Mouse (Mus musculus) left cerebral cortex, postnatal 36 days (tissue): ENCODE results near the gene Mul1. TPM values are rescaled to one million over a fixed set of nuclear protein-coding genes. Genes with fewer than 3 reads are reported as not detected.

Experiments used
- DNase-seq, 2 experiments: peaks; one replicate each; pipeline ENCODE4 v3.0.0; 2021 to 2022; ENCODE audit warnings: low spot score in 2 of 2, mixed read lengths in 1 of 2
- intact Hi-C: fragments of 180-260 bp; cut with DNase I; formaldehyde crosslinking; loops from one replicate; pipeline ENCODE4 v1.15.1; 2025
- total RNA-seq, 2 experiments: library from RNA; stranded (reverse); gene quantifications; 2 replicates each; pipeline ENCODE4 v1.2.3; 2021

Gene Mul1
- total RNA-seq, 2 experiments from 2014 or later, result 56.4 to 58.5 TPM

GRCm38 (mm10) chr4:138429778-138430177 lies 4.7 kb upstream of the Mul1 start:
- no peak for DNase-seq
- intact Hi-C loops, result loop anchor here (5.0 kb wide), 1 partner anchor 37 kb away; no protein-coding TSS in a partner anchor

- DNase-seq, result no peak
- intact Hi-C loops, result no loop called here
Measured at GRCm38 (mm10) chr4:138431340-138431739, 3.1 kb upstream of the Mul1 start.

GRCm38 (mm10) chr4:138440062-138440461 lies 5.6 kb downstream of the Mul1 start:
- intact Hi-C loops, result no loop called here
- no peak for DNase-seq

GRCm38 (mm10) chr4:138444941-138445340 lies 10.5 kb downstream of the Mul1 start:
- intact Hi-C loops, result loop anchor here (5.0 kb wide), 1 partner anchor 347 kb away; no protein-coding TSS in a partner anchor
- DNase-seq, result no peak

- intact Hi-C loops, result loop anchor here (1.0 to 5.0 kb wide), 4 partner anchors 115 to 404 kb away; no protein-coding TSS in a partner anchor
- DNase-seq, result no peak
Measured at GRCm38 (mm10) chr4:138446981-138447380, 12.5 kb downstream of the Mul1 start.

GRCm38 (mm10) chr4:138447387-138447786 lies 12.9 kb downstream of the Mul1 start:
- intact Hi-C loops, result loop anchor here (1.0 to 5.0 kb wide), 4 partner anchors 115 to 404 kb away; no protein-coding TSS in a partner anchor

GRCm38 (mm10) chr4:138447827-138448602 lies 13.5 kb downstream of the Mul1 start:
- peak in 1 of 2 experiments; percentile 47 for DNase-seq
- intact Hi-C loops, result loop anchor here (1.0 to 5.0 kb wide), 4 partner anchors 114 to 403 kb away; no protein-coding TSS in a partner anchor

More at GRCm38 (mm10) chr4:138447387-138447786, 12.9 kb downstream of the Mul1 start:
- peak; percentile 95 for DNase-seq

GRCm38 (mm10) chr4:138448872-138449615 lies 14.6 kb downstream of the Mul1 start:
- intact Hi-C loops, result loop anchor here (5.0 kb wide), 1 partner anchor 343 kb away; no protein-coding TSS in a partner anchor
- DNase-seq, result no peak

GRCm38 (mm10) chr4:138449636-138450314 lies 15.3 kb downstream of the Mul1 start:
- intact Hi-C loops, result loop anchor here (5.0 kb wide), 1 partner anchor 343 kb away; no protein-coding TSS in a partner anchor
- DNase-seq, result no peak

GRCm38 (mm10) chr4:138452306-138453096 lies 18.0 kb downstream of the Mul1 start:
- intact Hi-C loops, result no loop called here

GRCm38 (mm10) chr4:138453097-138453752 lies 18.8 kb downstream of the Mul1 start:
- intact Hi-C loops, result no loop called here
- DNase-seq, result no peak

More at GRCm38 (mm10) chr4:138452306-138453096, 18.0 kb downstream of the Mul1 start:
- no peak for DNase-seq

- intact Hi-C loops, result loop anchor here (1.0 to 2.0 kb wide), 2 partner anchors 51 to 269 kb away; no protein-coding TSS in a partner anchor
- DNase-seq, result peak; percentile 86 to 90
Measured at GRCm38 (mm10) chr4:138453753-138454570, 19.5 kb downstream of the Mul1 start, which contains the start of gene Camk2n1. Camk2n1 (plus strand) TSS chr4:138454314.

GRCm38 (mm10) chr4:138454571-138455140 lies 20.2 kb downstream of the Mul1 start:
- intact Hi-C loops, result loop anchor here (1.0 to 2.0 kb wide), 2 partner anchors 50 to 269 kb away; no protein-coding TSS in a partner anchor

GRCm38 (mm10) chr4:138455141-138455955 lies 20.9 kb downstream of the Mul1 start:
- peak in 1 of 2 experiments; percentile 38 for DNase-seq
- intact Hi-C loops, result loop anchor here (2.0 kb wide), 1 partner anchor 49 kb away; no protein-coding TSS in a partner anchor

More at GRCm38 (mm10) chr4:138454571-138455140, 20.2 kb downstream of the Mul1 start:
- peak; percentile 82 to 88 for DNase-seq

- DNase-seq, result peak in 1 of 2 experiments; percentile 39
- intact Hi-C loops, result loop anchor here (2.0 kb wide), 1 partner anchor 49 kb away; no protein-coding TSS in a partner anchor
Measured at GRCm38 (mm10) chr4:138455956-138456341, 21.5 kb downstream of the Mul1 start.

- intact Hi-C loops, result no loop called here
- no peak for DNase-seq
Measured at GRCm38 (mm10) chr4:138456536-138456935, 22.1 kb downstream of the Mul1 start.
